Mouse (Mus musculus) heart, postnatal 0 days (tissue): ENCODE measurements around the gene Kremen2. TPM values are rescaled to one million over a fixed set of nuclear protein-coding genes. Genes with fewer than 3 reads are reported as not detected.
A peak's percentile ranks its signal among the peaks of the same experiment; 100 is the strongest.
"Not testable (repeated sequence)": the region's sequence is repeated elsewhere in the genome, so short reads cannot be mapped to it uniquely, and the experiment has no call there.

Source experiments
- ATAC-seq: fragments of 200-750 bp; cut with Nextera tagmentation; 2 replicates; pipeline ENCODE4 v1.8.0; 2017; ENCODE audit warnings: low read depth, moderate number of reproducible peaks, moderate library complexity; ENCODE audit not compliant: insufficient read depth
- DNase-seq: peaks from one replicate; pipeline ENCODE4 v3.0.0-alpha.2; 2016; ENCODE audit warnings: low spot score
- H3K27ac ChIP-seq: fragments of 300-500 bp; sonication (generic); 2 replicates; pipeline ENCODE4 v1.5.1; 2014; ENCODE audit warnings: low read depth, mild to moderate bottlenecking
- H3K27me3 ChIP-seq: fragments of 300-500 bp; sonication (generic); 2 replicates; pipeline ENCODE4 v1.6.1; 2014; ENCODE audit warnings: low read length, mixed read lengths; ENCODE audit not compliant: control insufficient read depth, insufficient read depth
- H3K36me3 ChIP-seq: fragments of 300-500 bp; sonication (generic); replicated peaks from 2 replicates; pipeline ENCODE4 v1.6.1; 2014; ENCODE audit warnings: low read length, mixed read lengths; ENCODE audit not compliant: control insufficient read depth, insufficient read depth
- H3K4me1 ChIP-seq: fragments of 300-500 bp; sonication (generic); 2 replicates; pipeline ENCODE4 v1.6.1; 2014; ENCODE audit warnings: antibody characterized with exemption; ENCODE audit not compliant: control insufficient read depth, insufficient read depth
- H3K4me2 ChIP-seq: fragments of 300-500 bp; sonication (generic); 2 replicates; pipeline ENCODE4 v1.6.1; 2014; ENCODE audit warnings: low read depth, mild to moderate bottlenecking, low read length, moderate library complexity
- H3K4me3 ChIP-seq: fragments of 300-500 bp; sonication (generic); 2 replicates; pipeline ENCODE4 v1.5.1; 2014; ENCODE audit warnings: low read depth, low read length
- H3K9ac ChIP-seq: fragments of 300-500 bp; sonication (generic); replicated peaks from 2 replicates; pipeline ENCODE4 v1.6.1; 2014; ENCODE audit warnings: low read depth, low read length, mixed read lengths
- H3K9me3 ChIP-seq: fragments of 300-500 bp; sonication (generic); replicated peaks from 2 replicates; pipeline ENCODE4 v1.6.1; 2016; ENCODE audit warnings: low read length; ENCODE audit not compliant: control insufficient read depth
- CTCF ChIP-seq: IDR thresholded peaks from 2 replicates; pipeline ENCODE4 v1.5.1; 2016; ENCODE audit warnings: antibody characterized with exemption, control low read depth, low read depth
- EP300 ChIP-seq: IDR thresholded peaks from 2 replicates; pipeline ENCODE4 v1.6.1; 2016; ENCODE audit warnings: antibody characterized with exemption, low read depth
- WGBS: fragments of 180-500 bp; shearing (Covaris S2); extraction: QIAGEN DNeasy Blood & Tissue Kit; methylation state at CpG from one replicate; pipeline ENCODE4 v1.1.7; 2014; 5-methylcytosine and 5-hydroxymethylcytosine counted together
- polyA plus RNA-seq: library from polyadenylated mRNA; unstranded; fragments of >200 nt; fragmentation: Nextera tagmentation; extraction: Ambion mirVana; gene quantifications from 2 replicates; pipeline ENCODE4 v1.2.1, GENCODE M21; 2015
- total RNA-seq: library from RNA; depleted of rRNA; stranded (reverse); fragments of >200 nt; gene quantifications from 2 replicates; pipeline ENCODE4 v1.2.3, GENCODE M21; 2014; ENCODE audit warnings: low replicate concordance

Kremen2 gene
- total and polyA plus RNA-seq, 2 experiments from 2014 or later: not detected

GRCm38 (mm10) chr17:23777141-23777540, 31.5 kb upstream of the Kremen2 start:
- DNase-seq: no peak
- TF ChIP-seq EP300 (no peak), CTCF (no peak)
- no peak for ATAC-seq
- Histone ChIP-seq H3K4me1 (no peaks in the 10 kb centered on the region), H3K27ac (no peak overlapping the region), H3K27me3 (no peaks in the 10 kb centered on the region), H3K9me3 (no peaks in the 10 kb centered on the region), H3K36me3 (no peaks in the 10 kb centered on the region), H3K4me2 (no peak overlapping the region), H3K9ac (no peak overlapping the region), H3K4me3 (no peak overlapping the region)
- 74% methylated on average over 2 of the region's 2 CpGs for WGBS

- DNase-seq (no peak), ATAC-seq (no peak)
- TF ChIP-seq CTCF: no peak
- TF ChIP-seq EP300: no peak
- no peaks in the 10 kb centered on the region for H3K36me3 ChIP-seq
- no peak overlapping the region for H3K4me3 ChIP-seq
- no peak overlapping the region for H3K9ac ChIP-seq
- no peaks in the 10 kb centered on the region for H3K27me3 ChIP-seq
- no peaks in the 10 kb centered on the region for H3K9me3 ChIP-seq
- 76% methylated on average over 10 of the region's 10 CpGs for WGBS
- H3K4me2 ChIP-seq: no peak overlapping the region
- 0 out of 2 replicates have a peak, but pooled peaks cover 3% of the 10 kb centered on the region for H3K4me1 ChIP-seq
- H3K27ac ChIP-seq: no peak overlapping the region
These were observed 30.6 kb upstream of the Kremen2 start for GRCm38 (mm10) chr17:23776216-23776615.

- H3K36me3 ChIP-seq: no peaks in the 10 kb centered on the region
- H3K27me3 ChIP-seq: no peaks in the 10 kb centered on the region
- no peak overlapping the region for H3K4me2 ChIP-seq
- H3K4me1 ChIP-seq: peaks cover 13% of the 10 kb centered on the region
- peak; percentile 81 for DNase-seq
- H3K27ac ChIP-seq: no peak overlapping the region
- H3K4me3 ChIP-seq: no peak overlapping the region
- WGBS: 4% methylated on average over 12 of the region's 12 CpGs
- H3K9ac ChIP-seq: no peak overlapping the region
- TF ChIP-seq EP300 (no peak), CTCF (peak; percentile 81)
- H3K9me3 ChIP-seq: no peaks in the 10 kb centered on the region
- ATAC-seq: peak; percentile 45
These were observed 28.5 kb upstream of the Kremen2 start for GRCm38 (mm10) chr17:23774090-23774489.

GRCm38 (mm10) chr17:23773676-23774075, 28.0 kb upstream of the Kremen2 start:
- Histone ChIP-seq H3K4me2 (no peak overlapping the region), H3K27me3 (no peaks in the 10 kb centered on the region)

GRCm38 (mm10) chr17:23772219-23772556, 26.6 kb upstream of the Kremen2 start:
- not testable (repeated sequence) for H3K27ac ChIP-seq, H3K36me3 ChIP-seq, H3K9me3 ChIP-seq, H3K4me2 ChIP-seq, H3K4me3 ChIP-seq, DNase-seq, H3K9ac ChIP-seq, ATAC-seq, H3K27me3 ChIP-seq
- 72% methylated on average over 2 of the region's 2 CpGs for WGBS
- peaks cover 13% of the 10 kb centered on the region for H3K4me1 ChIP-seq

More at GRCm38 (mm10) chr17:23773676-23774075, 28.0 kb upstream of the Kremen2 start:
- WGBS: 63% methylated on average over 6 of the region's 6 CpGs
- no peak for ATAC-seq
- no peak overlapping the region for H3K4me3 ChIP-seq
- H3K27ac ChIP-seq: no peak overlapping the region
- H3K36me3 ChIP-seq: no peaks in the 10 kb centered on the region
- no peaks in the 10 kb centered on the region for H3K9me3 ChIP-seq
- no peak for DNase-seq
- peaks cover 13% of the 10 kb centered on the region for H3K4me1 ChIP-seq
- no peak for TF ChIP-seq EP300
- TF ChIP-seq CTCF: no peak
- H3K9ac ChIP-seq: no peak overlapping the region

GRCm38 (mm10) chr17:23771284-23772218, 25.9 kb upstream of the Kremen2 start, which contains the start of gene Flywch1:
Flywch1 (minus strand) TSS chr17:23771602.
- H3K4me2 ChIP-seq: peak within 1 kb of the TSS; percentile 80
- no peaks in the 10 kb centered on the region for H3K36me3 ChIP-seq
- peak within 1 kb of the TSS; percentile 83 for H3K9ac ChIP-seq
- peak; percentile 98 for DNase-seq
- TF ChIP-seq EP300 (peak; percentile 85), CTCF (no peak)
- 4% methylated on average over 50 of the region's 58 CpGs for WGBS
- peak within 1 kb of the TSS; percentile 81 for H3K4me3 ChIP-seq
- H3K27ac ChIP-seq: peak within 1 kb of the TSS; percentile 80
- ATAC-seq: peak; percentile 97
- peaks cover 13% of the 10 kb centered on the region for H3K4me1 ChIP-seq
- H3K27me3 ChIP-seq: no peaks in the 10 kb centered on the region
- no peaks in the 10 kb centered on the region for H3K9me3 ChIP-seq
